Mouse (Mus musculus) liver, adult 2 months (tissue): ENCODE measurements around the gene Mrap. TPM values are rescaled to one million over a fixed set of nuclear protein-coding genes. Genes with fewer than 3 reads are reported as not detected.

ENCODE experiments used
- DNase-seq: peaks from one replicate; pipeline ENCODE4 v3.0.0-alpha.2; 2011; ENCODE audit warnings: low read depth, low spot score; ENCODE audit errors: extremely low read depth
- H3K27ac ChIP-seq: fragments of 200-500 bp; replicated peaks from 2 replicates; pipeline ENCODE4 v1.5.1; 2012; ENCODE audit warnings: low read depth, mild to moderate bottlenecking, control low read depth, inconsistent platforms, low read length; ENCODE audit not compliant: insufficient read depth
- H3K27me3 ChIP-seq: fragments of 200-500 bp; 2 replicates; pipeline ENCODE4 v1.6.1; 2012; ENCODE audit warnings: mild to moderate bottlenecking, moderate library complexity, low read length, inconsistent platforms; ENCODE audit not compliant: control insufficient read depth, insufficient read depth
- H3K36me3 ChIP-seq: fragments of 200-500 bp; 2 replicates; pipeline ENCODE4 v1.6.1; 2012; ENCODE audit warnings: low read length, inconsistent platforms; ENCODE audit not compliant: control insufficient read depth, insufficient read depth
- H3K4me1 ChIP-seq: fragments of 200-500 bp; 2 replicates; pipeline ENCODE4 v1.6.1; 2011; ENCODE audit warnings: low read length; ENCODE audit not compliant: control insufficient read depth, insufficient read depth
- H3K4me3 ChIP-seq: fragments of 200-500 bp; 2 replicates; pipeline ENCODE4 v1.5.1; 2011; ENCODE audit warnings: low read depth, mild to moderate bottlenecking, control low read depth, low read length, moderate library complexity; ENCODE audit not compliant: insufficient read depth
- H3K79me2 ChIP-seq: fragments of 200-500 bp; 2 replicates; pipeline ENCODE4 v1.6.1; 2012; ENCODE audit warnings: inconsistent platforms, mild to moderate bottlenecking, low read length, moderate library complexity; ENCODE audit not compliant: control insufficient read depth, insufficient read depth
- H3K9ac ChIP-seq: fragments of 200-500 bp; 2 replicates; pipeline ENCODE4 v1.6.1; 2012; ENCODE audit warnings: low read depth, mild to moderate bottlenecking, control low read depth, inconsistent platforms, low read length
- CTCF ChIP-seq: fragments of 200-500 bp; IDR thresholded peaks from 2 replicates; pipeline ENCODE4 v1.5.1; 2011; ENCODE audit warnings: low read depth, low read length, control low read depth
- POLR2A ChIP-seq: fragments of 200-500 bp; IDR thresholded peaks from 2 replicates; pipeline ENCODE4 v1.6.1; 2011; ENCODE audit warnings: low read length, control low read depth; ENCODE audit not compliant: insufficient read depth; ENCODE audit errors: extremely low read depth
- WGBS: fragments of 180-500 bp; shearing (Covaris S2); methylation state at CpG from one replicate; pipeline ENCODE4 v1.1.7; 2018; 5-methylcytosine and 5-hydroxymethylcytosine counted together
- polyA plus RNA-seq: library from polyadenylated mRNA; depleted of rRNA; stranded (reverse); fragments of >200 nt; gene quantifications from 2 replicates; pipeline ENCODE4 v1.2.3, GENCODE M21; 2012
- total RNA-seq: library from RNA; depleted of rRNA; stranded (reverse); fragments of >200 nt; gene quantifications from 2 replicates; pipeline ENCODE4 v1.2.3, GENCODE M21; 2014

Mrap gene
- total and polyA plus RNA-seq, 2 experiments = 60.5 to 173 TPM

GRCm38 (mm10) chr16:90696306-90696705 lies 41.7 kb upstream of the Mrap start:
- H3K36me3 ChIP-seq = no peaks in the 10 kb centered on the region
- no peaks in the 10 kb centered on the region for H3K79me2 ChIP-seq
- 91% methylated on average over 9 of the region's 9 CpGs for WGBS
- H3K4me1 ChIP-seq = no peaks in the 10 kb centered on the region
- no peak overlapping the region for H3K4me3 ChIP-seq
- no peaks in the 10 kb centered on the region for H3K27me3 ChIP-seq
- DNase-seq = no peak
- H3K9ac ChIP-seq = no peak overlapping the region
- no peak overlapping the region for H3K27ac ChIP-seq
- no peak for TF ChIP-seq POLR2A
- no peak for TF ChIP-seq CTCF

- Histone ChIP-seq H3K4me1 (no peaks in the 10 kb centered on the region), H3K9ac (no peak overlapping the region), H3K27me3 (no peaks in the 10 kb centered on the region), H3K4me3 (no peak overlapping the region), H3K36me3 (no peaks in the 10 kb centered on the region), H3K79me2 (no peaks in the 10 kb centered on the region), H3K27ac (no peak overlapping the region)
- no peak for DNase-seq
- TF ChIP-seq POLR2A (no peak), CTCF (no peak)
- 88% methylated on average over 14 of the region's 14 CpGs for WGBS
Observed at GRCm38 (mm10) chr16:90699390-90699789, 38.6 kb upstream of the Mrap start.

GRCm38 (mm10) chr16:90701541-90701940 lies 36.5 kb upstream of the Mrap start:
- WGBS = 94% methylated on average over 2 of the region's 2 CpGs
- Histone ChIP-seq H3K9ac (no peak overlapping the region), H3K27ac (no peak overlapping the region), H3K4me3 (no peak overlapping the region), H3K79me2 (no peaks in the 10 kb centered on the region), H3K4me1 (no peaks in the 10 kb centered on the region), H3K36me3 (no peaks in the 10 kb centered on the region), H3K27me3 (no peaks in the 10 kb centered on the region)
- DNase-seq = no peak
- no peak for TF ChIP-seq CTCF

GRCm38 (mm10) chr16:90703646-90704045 lies 34.4 kb upstream of the Mrap start:
- WGBS = 0% methylated on average over 1 of the region's 1 CpGs
- Histone ChIP-seq H3K27me3 (no peaks in the 10 kb centered on the region), H3K36me3 (no peaks in the 10 kb centered on the region), H3K9ac (no peak overlapping the region), H3K4me3 (no peak overlapping the region), H3K4me1 (no peaks in the 10 kb centered on the region), H3K79me2 (no peaks in the 10 kb centered on the region), H3K27ac (no peak overlapping the region)
- TF ChIP-seq POLR2A (no peak), CTCF (no peak)
- no peak for DNase-seq

GRCm38 (mm10) chr16:90704161-90704825 lies 33.7 kb upstream of the Mrap start:
- WGBS = 60% methylated on average over 13 of the region's 13 CpGs
- no peak for DNase-seq

GRCm38 (mm10) chr16:90706279-90706678 lies 31.7 kb upstream of the Mrap start:
- Histone ChIP-seq H3K36me3 (no peaks in the 10 kb centered on the region), H3K27ac (no peak overlapping the region), H3K4me3 (no peak overlapping the region), H3K79me2 (no peaks in the 10 kb centered on the region), H3K9ac (no peak overlapping the region), H3K27me3 (no peaks in the 10 kb centered on the region), H3K4me1 (no peaks in the 10 kb centered on the region)
- no peak for TF ChIP-seq POLR2A
- TF ChIP-seq CTCF = no peak
- no peak for DNase-seq
- WGBS = 28% methylated on average over 3 of the region's 3 CpGs

More at GRCm38 (mm10) chr16:90704161-90704825, 33.7 kb upstream of the Mrap start:
- H3K9ac ChIP-seq = no peak overlapping the region
- no peak for TF ChIP-seq POLR2A
- H3K4me3 ChIP-seq = no peak overlapping the region
- no peaks in the 10 kb centered on the region for H3K27me3 ChIP-seq
- H3K4me1 ChIP-seq = no peaks in the 10 kb centered on the region
- no peaks in the 10 kb centered on the region for H3K36me3 ChIP-seq
- no peak overlapping the region for H3K27ac ChIP-seq
- no peaks in the 10 kb centered on the region for H3K79me2 ChIP-seq
